Mouse (Mus musculus): ENCODE results near the gene Tom1l2.
A peak's percentile ranks its signal among the peaks of the same experiment; 100 is the strongest.

The Tom1l2 gene

DNA sequence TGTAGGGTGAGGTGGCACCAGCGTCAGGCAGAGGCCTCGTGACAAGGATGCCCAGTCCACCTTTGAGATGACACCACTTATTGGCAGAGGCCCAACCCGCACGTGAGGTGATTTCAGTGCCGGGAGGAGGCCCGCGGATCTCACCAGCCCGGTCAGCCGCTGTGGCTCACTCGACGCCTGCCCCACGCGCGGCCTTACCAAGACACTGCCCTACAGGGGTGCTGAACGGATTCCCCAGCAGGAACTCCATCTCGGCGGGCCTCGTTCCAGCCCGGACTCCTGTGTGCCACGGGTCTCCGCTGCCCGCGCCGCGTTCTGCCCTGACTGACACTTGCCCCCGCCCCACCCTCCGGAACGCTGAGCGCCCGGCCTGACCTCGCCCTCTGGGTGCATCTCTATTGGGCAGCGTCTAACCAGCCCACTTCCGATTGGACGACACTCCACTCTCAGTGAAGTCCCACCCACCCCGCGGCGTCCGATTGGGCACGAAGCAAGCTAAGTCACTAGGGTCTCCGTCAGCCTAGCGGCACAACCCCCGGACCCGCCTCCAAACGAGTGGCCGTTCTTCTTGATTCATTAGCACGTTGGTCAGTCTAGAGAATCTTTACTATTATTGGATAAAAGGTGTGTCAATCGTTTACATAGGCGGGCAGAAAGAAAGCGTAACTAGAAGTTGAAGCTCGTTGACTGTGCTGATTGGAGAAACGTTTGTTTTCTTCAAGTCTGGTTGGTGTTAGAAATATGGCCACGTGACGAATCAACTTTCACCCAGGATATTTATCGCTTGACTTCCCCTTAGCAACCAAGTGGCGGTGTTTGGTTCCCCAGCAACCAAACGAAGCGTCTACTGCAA, at the start of gene Tom1l2, which contains the start of gene Drc3:
Gene Tom1l2 (minus strand): TSS at position 347 of the 853 bp plus-strand sequence.
Gene Drc3 (plus strand): TSS at position 771 of the 853 bp plus-strand sequence.
- DNase-seq, result peak; percentile 100

DNA sequence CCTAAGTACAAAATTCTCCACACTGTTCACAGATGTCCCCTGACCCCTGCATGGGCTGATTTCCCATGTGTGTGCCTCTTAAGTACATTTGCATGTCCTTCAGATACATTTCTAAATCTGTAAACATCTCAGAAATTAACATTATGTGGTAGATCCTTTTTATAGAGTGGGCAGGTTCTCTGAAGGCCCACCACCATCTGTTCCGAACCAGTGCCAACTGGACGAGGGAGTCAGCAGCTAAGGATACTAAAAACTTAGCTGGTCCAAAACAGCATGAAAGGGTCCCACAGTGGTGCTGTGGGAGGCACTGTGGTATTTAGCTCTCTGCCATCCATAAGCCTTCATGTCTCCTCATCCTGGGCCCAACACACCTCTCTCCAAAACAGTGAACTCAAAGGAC, 44.5 kb upstream of the Tom1l2 start:
- DNase-seq, result no peak

DNA sequence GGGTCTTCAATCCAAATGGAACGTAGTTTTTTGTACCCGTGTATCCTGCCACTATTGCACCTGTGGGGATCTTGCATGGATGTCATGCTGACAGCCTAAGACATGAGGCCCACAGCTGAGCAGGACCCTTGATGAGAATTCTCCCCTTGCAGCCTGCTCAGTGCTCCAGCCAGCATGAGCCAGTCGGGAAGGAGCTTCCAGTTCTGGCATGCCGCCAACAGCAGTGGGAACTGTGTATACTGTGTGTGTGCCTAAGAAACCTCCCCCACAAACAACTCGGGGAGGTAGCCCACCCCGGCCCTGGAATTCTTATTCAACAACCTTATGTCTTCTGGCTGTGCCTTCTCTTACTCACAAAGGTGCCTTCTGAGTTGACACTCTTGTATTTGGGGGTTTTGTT, 43.8 kb upstream of the Tom1l2 start:
- DNase-seq, result peak; percentile 47

DNA sequence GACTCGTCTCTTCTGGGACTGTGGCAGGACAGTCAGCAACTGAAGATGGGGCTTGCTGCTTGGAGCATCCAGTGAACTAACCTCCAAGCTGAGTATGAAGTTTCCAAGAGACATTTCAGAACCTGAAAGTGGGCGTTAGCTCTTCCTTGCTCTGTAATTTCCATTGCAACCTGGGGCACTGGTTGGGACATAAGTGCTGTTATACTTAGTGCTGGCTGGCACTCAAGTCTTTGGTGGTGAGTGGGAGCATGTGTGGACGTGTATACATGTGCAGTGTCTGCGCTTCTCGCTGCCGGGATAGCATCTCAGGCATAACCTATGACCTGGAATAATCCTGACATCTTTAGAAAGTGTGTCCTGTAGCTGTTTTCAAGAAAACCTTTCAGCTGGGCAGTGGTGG, 38.6 kb upstream of the Tom1l2 start:
- DNase-seq, result no peak

DNA sequence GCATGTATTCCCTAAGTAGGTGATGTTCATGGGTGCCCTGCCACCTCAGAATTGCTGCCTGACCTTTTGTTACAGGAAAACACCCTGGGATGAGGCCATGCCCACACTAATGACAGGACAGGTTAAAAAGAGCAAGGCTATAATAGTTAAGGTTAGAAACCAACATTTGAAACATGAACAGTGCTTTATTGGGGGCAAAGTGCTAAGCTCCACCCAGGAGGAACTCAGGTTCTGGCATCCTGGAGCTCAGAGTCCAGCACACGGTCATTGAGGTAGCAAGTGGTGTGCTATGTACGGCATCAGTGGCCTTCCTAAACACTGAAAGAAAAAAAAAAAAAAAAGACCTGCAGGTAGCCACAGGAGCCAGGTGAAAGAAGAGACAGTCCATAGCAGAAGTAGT, 35.2 kb upstream of the Tom1l2 start:
- DNase-seq, result no peak

DNA sequence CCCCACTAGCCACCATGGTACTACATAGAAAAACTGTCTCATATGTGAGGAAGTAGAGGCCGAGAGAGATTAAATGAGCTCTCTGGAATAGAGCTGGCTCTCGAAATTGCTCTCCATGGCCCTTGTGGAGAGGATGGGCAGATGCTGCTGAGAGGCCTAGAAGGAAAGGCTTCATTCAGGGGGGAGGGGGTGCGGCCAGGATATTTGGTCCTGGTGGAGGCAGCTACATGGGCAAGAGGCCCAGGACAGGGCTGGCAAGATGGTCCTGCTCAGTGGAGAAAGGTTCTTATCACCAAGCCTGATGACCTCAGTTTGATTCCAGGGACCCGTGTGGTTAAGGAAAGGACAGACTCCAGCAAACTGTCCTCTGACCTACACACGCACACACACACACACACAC, 33.2 kb upstream of the Tom1l2 start:
- no peak for DNase-seq

DNA sequence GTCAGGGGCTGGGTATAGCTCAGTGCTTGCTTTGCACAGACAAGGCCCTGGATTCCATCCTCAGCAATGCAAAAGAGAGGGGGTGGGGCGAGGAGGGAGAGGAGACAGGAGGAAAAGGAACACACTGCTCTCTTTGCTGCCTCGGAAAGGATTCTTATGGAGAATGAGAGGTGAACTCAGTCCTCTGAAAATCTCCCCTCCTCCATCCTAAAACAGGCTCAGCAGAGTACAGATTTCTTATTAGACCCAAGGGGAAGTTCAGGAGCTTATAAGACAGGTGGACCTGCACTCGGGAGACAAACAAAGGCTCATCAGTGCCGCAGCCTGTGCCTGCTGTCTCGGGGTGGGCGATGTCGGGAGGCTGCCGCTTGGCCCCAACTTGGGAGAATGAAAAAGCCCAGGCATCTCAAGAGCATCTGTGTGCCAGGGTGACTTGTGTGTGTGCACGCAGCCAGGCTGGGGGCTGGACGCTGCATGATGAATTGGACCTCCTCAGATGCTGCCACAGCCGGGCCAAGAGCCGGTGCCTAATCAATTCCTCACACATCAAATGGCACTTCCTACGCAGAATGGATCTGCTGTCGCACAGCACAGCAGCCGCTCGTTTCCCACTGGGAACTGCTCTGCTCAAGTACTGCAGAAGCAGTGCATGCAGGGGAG, 32.2 kb upstream of the Tom1l2 start:
- no peak for DNase-seq

DNA sequence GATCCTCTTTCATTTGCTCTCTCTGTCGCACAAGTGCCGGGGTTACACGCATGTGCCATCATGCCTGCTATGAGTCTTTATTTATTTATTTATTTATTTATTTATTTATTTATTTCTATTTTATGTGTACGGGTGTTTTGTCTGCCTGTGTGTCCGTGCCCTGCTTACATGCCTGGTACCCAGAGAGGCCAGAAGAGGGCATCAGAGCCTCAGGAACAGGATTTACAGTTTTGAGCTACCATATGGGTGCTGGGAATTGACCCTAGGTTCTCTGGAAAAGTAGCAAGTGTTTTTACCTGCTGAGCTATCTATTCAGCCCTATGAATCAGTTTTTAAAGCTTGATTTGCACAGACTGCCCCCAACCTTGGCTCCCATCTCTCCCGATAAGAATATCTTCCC, 30.8 kb upstream of the Tom1l2 start:
- no peak for DNase-seq

DNA sequence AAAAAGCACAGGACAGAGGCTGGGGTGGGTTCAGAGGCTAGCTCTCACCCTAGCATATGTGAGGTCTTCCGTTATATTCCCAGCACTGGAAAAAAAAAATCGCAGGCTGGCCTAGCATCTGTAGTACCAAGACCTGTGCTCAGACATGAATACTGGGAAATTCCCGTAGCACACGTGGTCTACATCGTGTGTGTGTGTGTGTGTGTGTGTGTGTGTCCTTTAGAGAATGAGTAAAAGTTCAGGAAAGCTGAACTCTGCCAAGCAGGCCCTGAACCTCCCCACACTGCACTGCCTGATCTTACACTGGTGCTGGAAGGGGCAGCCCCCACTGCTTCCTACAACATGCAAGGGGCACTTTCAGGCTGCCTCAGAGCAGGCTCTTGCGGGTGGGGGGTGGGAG, 21.8 kb upstream of the Tom1l2 start:
- no peak for DNase-seq

DNA sequence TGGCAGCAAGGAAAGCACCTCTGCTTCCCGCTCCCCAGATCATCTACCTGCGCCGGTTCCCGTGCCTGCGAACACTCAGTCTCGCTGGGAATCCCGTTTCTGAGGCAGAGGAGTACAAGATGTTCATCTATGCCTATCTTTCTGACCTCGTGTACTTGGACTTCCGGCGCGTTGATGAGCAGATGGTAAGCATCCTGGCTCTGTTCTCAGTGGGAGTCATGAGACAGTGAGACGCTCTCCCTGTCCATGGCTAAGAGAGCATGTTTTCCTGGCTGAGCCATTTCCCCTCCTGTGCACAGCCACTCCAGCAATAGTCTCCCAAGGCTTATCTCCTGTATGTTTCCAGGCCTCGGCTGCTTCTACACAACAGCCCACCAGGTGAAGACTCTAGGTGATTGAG, 17.7 kb upstream of the Tom1l2 start:
- no peak for DNase-seq

DNA sequence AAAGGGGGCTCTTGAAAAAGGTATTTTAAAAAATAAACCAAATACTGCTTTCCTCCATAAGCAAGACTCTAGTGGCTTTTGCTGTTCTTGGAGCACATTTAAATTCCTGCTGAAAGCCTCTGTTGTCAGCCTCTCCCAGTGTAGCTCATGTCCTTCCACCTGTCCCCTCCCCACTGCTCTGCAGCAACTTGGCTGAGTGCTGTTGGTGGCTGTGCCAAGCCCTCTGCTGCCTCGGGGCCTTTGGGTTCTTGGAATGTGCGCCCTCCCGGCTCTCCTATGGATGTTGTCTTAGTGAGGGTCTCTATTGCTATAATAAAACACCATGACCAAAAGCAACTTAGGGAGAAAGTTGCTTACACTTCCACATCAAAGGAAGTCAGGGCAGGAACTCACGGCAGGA, 16.7 kb upstream of the Tom1l2 start:
- DNase-seq, result no peak

DNA sequence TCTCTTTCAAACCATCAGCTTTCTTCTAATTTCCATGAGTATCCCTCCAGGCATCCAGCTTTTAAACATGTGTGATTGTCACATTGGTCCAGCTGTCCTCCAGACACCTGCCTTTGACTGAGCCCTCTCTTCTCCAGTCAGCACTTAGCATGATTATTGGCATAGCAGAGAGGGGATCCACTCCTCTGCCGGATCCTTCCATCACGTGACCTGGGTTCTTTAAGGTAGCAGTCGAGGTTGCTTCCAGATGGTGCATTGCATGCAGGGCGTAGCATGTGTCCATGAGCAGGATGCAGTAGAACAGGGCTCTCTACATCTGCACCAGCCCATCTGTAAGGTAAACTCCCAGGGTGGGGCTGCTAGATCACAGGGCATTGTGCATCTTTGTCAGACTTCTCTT, 16.2 kb upstream of the Tom1l2 start:
- no peak for DNase-seq

DNA sequence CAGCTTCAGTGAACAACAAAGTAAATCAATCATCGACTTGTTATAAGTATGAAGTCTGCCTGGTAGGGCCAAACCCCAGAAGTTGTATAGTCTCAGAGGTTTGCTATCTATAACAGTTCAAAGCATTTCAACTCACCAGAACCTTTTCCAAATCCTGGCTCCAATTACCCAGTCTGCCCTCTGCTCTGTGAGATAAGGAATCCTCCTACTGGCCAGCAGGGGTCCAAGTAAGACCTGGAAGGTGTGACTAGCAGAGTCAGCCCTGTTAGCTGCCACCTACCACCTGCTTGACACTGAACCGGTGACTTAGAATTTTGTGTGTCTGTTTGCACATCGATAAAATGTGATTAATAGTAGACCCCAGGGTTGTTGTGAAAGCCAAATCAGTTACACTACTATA, 14.6 kb upstream of the Tom1l2 start:
- DNase-seq, result no peak

DNA sequence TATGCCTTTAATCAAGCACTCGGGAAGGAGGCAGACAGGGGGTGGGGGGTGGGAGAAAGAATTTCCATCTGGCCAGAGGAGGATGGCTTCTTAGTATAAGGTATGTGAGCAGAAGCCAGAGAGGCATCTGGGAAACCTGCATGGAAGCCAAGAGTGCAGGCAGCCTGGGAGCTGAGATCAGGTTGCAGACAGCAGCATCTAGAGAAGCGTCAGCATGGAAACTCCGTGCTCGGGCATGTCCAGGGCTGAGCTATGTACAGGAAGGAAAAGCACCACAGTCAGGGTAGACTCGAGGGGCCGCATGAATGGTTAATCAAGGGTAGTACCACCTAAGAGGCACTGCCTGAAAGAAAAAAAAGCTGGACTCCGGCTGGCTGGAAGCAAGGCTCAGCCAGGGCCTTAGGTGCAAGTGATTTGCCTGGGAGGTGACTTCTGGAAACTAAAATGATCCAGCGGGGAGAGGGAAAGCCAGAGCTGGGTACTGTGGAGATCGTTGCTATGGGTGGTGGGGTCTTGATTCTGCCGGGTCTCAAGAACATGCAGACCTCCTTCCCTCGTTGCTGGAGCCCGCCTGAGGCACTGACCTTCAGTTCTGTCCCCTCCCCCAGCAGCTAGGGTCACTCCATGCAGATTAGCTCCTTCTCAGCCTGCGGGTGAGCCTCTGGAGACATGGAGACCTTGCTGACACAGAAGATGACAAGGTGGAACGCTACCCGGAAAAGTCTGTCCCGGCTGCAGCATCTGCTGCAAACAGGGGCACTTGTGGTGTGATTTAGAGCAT, 13.7 kb upstream of the Tom1l2 start:
- no peak for DNase-seq

DNA sequence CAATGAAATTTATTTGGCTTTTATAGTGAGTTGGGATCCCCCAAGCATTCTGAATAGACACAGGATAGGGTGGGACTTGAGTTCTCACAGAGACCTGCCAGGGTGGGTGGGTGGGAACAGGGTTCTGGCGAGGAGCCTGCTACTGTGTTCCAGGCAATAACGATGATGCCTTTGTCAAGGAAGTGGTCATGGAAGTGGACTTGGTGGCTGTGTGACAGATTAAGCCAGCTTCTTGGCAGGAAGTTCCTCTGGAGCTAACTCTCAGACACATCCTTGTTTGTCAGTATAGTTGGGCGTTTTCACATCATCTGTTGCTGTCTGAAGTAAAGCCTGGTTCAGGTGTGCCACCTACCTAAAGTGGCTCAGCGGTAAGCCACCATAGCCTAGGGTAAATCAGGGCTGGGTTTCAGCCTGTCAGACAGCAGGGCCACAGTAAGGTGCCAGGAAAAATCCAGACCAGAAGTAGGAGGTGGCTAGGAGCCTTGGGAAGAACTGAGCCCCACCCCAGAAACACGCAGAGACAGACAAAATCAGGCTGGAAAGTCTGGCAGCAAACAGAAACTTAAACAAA, 8.0 kb upstream of the Tom1l2 start:
- peak; percentile 40 for DNase-seq

DNA sequence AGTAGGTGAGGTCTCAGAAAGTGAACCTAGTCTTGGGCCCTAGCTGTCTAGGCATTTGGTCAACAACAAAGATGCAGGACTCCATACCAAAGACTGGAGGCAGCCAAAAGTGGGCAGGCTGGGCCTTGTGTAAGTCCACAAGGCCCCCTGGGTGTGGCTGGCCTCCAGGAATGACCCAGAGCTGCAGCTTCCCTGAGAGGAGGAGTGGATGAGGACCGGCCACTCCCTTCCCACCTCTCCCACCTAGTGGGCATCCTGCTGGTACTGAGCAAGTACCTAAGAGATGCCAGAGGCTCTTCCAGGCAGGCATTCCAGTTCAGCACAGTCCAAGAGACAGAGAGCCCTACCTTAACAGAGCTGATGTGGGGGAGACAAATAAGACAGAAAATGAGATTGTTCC, 7.2 kb upstream of the Tom1l2 start:
- DNase-seq, result no peak

DNA sequence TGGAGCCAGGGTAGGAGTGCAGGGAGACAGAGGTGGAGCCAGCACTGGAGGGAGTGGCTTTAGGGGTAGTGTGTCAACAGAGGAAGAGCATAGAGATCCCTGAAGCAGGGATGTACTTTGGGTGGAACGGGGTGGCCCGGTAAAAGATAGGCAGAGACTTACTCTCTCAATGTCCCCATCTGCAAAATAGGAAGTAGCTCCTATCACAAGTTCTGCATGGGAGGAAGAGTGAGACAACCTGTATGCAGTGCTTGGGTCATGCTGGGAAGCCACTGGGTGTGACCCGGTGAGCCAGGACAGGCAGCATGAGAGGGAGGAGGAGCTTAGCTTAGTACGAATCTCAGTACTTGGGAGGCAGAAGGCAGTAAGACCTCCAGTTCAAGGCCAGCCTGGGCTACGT, 6.4 kb upstream of the Tom1l2 start:
- no peak for DNase-seq

DNA sequence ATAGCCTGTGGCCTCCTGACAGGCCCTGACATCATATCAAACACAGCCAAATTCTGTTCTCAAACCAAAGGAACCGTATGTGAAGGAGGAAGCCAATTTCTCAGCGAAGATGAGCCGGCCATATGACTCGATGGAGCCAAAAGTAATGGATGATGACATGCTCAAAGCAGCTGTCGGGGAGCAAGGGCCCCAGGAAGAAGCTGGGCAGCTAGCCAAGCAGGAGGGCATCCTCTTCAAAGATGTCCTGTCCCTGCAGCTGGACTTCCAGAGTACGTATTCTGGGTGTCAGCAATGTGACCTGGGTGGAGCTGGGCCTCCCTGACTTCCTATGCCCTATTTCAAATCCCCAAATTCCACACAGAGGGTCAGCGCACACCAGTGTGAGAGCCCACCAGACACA, 5.8 kb upstream of the Tom1l2 start:
- DNase-seq, result peak; percentile 20

DNA sequence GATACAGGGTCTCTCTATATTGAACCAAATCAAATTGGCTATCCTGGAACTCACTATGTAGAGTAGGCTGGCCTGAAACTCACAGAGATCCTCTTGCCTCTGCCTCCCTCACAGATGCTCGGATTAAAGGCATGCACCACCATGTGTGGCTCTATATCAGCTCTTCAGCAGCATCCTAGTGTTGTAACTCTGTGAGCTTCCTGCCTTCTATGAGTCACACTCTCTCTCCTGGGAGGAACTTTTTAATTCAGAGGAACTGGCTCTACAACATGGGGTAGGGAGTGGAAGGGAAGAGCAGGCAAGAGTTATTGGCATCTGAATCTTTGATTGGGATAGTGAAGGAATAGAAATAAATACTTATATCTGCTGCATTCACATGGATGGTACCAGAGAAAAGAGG, 4.4 kb upstream of the Tom1l2 start:
- DNase-seq, result no peak

DNA sequence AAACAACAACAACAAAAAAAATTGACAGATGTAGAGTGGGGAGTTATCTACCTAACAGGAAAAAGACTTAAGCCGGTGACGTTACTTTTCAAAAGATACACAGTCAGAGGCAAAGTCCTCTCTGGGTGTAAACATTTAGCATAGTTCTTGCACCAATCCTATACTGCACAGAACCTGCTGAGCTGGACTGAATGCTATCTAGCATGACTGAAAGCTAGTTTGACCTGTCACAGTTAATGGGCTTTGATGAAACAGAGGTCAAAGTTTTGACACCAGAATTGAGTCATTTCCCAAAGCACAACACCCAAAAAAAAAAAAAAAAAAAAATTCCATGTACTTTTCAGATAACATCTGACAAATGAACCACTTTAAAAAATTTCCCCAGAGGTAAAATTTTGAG, 3.2 kb upstream of the Tom1l2 start:
- DNase-seq, result no peak

DNA sequence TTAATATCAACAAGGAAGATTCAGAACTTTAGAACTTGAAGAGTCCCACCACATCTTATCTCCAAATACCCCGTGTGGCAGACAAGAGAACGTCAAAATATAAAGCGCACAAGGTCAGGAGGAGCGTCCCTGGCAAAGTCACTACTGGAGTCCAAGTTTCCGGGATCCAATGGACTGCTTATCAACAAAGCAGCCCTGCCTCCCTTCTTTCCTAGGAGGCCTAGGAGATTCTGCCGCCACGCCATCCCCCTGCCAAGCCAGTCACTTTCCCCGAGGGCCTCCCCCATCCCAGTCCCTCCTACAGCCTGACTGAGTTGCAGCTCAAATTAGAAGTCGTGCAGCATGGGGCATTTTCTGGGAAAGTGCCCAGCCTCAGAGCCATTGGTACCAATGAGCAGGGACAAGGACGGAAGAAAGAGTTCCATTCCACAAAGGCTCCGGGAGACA, 757 bp downstream of the Tom1l2 start:
- peak; percentile 52 for DNase-seq

DNA sequence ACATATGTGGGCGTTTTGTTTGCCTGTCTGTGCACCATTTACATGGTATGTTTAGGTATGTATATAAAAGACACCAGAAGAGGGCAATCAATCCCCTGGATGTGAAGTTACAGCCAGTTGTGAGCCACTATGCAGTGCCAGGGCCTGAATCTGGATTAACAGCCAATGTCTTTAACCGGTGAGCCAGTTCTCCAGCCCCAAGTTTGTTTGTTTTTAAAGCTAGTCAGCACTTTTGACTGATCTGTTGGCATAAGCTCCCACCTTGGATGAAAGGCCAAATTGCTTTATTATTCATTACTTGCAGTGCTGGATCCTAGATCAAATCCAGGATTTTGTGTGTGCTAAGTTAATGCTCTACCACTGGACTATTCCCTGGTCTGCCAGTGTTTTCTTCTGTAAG, 1.3 kb downstream of the Tom1l2 start:
- no peak for DNase-seq

DNA sequence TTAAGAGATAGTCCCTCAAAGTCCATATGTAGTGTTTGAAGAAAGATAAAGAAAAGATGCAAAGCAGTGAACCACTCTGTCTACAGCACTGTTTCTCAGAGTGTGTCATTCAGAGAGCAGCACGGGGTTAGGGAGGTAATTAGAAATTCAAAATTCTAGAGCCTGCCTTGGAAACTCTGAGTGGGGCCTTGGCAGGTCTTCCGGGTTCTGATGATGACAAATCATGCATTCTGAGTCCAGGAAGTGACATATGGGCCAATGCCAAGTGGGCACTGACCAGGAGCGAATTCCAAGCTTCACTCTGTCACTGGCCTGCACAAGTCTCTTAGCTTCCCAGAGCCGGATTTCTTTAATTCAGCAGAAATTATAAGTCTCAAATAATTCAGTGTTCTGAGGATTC, 6.2 kb downstream of the Tom1l2 start:
- DNase-seq, result peak; percentile 80

Data from lung, postnatal 10 days (tissue).